Mouse (Mus musculus) heart, postnatal 10 days (tissue): ENCODE results near the gene Zbtb20. TPM values are rescaled to one million over a fixed set of nuclear protein-coding genes. Genes with fewer than 3 reads are reported as not detected.

Experiments
- DNase-seq, 2 experiments: peaks; one replicate each; pipeline ENCODE4 v3.0.0; 2021
- intact Hi-C: fragments of 180-260 bp; cut with DNase I; formaldehyde crosslinking; loops from one replicate; pipeline ENCODE4 v1.15.1; 2025
- total RNA-seq, 2 experiments: library from RNA; stranded (reverse); gene quantifications; 2 replicates each; pipeline ENCODE4 v1.2.3; 2021

Gene Zbtb20
- total RNA-seq, 2 experiments from 2014 or later = 149 to 160 TPM

DNA sequence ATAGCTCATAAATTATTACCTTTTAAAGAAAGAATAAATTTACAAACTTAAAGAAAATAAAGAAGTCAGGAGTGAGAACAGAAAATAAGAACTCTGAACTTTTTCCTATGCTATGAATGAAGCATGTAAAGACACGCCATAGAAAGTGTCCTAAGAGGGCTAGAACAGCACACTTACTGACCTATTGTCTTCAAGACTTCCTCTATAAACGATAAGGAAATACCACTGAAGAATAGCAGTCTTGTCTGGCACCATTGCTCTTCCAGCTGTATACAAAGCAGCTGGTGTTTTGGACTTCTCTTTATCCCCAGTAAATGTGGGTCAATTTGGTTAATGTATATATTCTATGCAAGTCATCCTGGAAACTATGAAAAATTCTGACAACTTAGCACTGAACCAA lies 544.2 kb downstream of the Zbtb20 start:
- DNase-seq = no peak
- intact Hi-C loops = no loop called here

DNA sequence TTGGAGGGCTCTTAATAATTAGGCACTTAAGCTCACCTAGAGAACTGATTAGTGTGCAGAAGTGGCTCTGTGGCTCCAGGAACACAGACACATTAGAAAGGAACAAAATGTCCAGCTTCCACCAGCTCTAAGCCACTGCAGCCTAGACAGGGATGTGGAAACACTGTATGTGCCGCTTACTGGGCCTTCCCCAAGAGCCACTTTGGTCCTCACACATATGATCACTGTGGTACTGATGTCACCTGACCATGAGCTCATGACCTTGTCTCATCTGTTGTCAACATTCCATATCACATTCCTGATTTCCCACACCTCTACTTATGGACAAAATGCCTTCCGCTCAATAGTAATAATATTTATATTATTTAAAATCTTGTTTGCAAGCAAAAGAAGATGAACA lies 553.3 kb downstream of the Zbtb20 start:
- intact Hi-C loops = no loop called here

DNA sequence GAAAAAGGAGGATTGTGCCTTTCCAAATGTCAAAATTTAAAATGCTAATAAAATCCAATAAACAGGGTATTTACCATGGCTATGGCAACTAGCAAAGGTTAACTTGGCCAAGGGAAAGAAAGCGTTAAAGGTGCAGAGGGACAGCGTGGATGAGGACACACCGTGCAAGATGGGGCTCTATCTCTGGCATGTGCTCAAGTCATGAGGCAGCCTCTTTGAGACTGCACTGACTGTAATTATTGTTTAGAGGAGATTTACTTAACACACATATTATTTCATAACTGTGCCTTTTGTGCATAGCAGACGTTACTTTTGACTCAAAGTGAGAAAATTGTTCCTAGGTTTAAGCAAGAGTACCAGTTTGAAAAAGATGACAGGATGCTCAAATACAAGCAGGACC lies 554.3 kb downstream of the Zbtb20 start:
- DNase-seq = no peak

More for the DNA sequence above, 553.3 kb downstream of the Zbtb20 start:
- no peak for DNase-seq

DNA sequence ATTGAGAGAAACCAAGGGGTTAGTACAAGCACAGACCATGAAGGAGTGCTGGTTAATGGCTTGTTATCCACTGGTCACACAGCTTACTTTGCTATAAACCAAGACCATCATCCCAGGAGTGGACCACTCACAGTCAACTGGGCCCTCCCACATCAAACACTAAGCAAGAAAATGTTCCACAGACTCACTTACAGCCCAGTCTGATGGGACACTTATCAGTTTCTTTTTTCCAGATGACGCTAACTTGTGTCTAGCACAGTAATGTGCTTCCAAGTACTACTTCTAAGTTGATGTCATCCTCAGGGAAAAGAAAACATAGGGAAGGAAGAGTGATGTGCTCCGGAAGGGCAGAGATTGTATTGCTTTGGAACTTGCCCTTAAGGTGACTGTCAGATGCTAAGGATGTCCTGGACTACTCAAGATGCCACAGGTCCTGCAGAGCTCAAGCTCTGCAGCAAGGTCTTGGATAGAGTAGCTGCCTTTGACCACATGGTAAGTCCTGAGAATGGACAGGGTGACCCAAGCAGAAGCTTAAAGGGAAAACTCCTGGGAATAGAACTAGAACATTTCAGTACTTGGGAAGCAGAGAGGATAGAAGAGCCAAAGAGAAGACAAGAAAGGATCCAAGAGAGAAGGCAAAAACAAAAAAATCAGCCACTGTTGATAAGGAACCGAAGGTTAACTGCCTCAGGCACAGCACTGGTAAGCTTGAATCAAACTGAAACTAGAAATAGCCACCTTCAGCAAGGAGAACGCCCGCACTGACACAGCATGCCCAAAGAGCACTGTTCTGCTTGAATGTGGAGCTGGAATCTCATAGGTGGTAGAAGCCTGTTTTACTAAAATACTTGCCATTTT lies 556.1 kb downstream of the Zbtb20 start:
- peak; percentile 18 to 32 for DNase-seq
- intact Hi-C loops = no loop called here

More for the DNA sequence above, 554.3 kb downstream of the Zbtb20 start:
- intact Hi-C loops = no loop called here

DNA sequence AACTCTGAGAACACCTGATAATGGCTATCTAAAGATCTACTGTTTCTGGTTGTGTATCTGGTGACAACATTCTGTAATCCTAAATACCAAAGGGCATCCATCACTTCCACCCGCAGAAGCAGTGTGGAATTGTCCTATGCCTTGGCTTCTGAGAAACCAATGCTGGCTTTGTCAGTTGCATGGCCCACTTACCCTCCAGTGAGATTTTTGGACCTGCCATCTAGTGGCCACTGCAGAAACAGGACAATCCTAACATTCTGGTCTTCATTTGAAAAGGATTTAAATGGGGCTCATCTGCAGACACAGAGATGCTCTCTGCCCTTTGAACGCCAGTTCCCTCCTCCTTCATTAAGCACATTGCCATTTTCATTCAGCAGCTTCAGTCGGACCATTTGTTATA lies 559.3 kb downstream of the Zbtb20 start:
- DNase-seq = peak; percentile 39 to 41
- intact Hi-C loops = no loop called here

DNA sequence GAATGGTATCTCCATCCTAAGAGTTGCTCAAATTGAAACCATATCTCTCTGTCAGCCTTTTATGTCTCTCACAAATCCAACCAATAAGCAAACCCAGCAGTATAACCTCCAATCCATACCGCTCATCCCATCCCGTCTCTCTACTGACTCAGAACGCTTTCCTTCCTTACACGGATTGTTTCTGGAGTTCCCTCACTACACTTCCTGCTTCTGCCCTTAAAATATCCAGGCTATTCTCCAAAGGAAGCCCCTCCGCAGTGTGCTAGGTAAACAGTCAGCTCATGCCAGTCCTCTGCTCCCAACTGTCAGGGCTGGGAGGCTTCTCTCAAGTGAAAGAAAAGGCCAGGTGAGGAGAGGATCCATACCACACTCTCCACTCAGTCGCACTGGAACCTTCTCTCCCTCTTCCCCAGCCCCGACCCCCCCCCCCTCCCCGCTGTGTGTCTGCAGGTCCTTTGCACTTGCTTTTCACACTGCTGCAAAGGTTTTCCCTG lies 563.2 kb downstream of the Zbtb20 start:
- intact Hi-C loops = no loop called here
- no peak for DNase-seq

DNA sequence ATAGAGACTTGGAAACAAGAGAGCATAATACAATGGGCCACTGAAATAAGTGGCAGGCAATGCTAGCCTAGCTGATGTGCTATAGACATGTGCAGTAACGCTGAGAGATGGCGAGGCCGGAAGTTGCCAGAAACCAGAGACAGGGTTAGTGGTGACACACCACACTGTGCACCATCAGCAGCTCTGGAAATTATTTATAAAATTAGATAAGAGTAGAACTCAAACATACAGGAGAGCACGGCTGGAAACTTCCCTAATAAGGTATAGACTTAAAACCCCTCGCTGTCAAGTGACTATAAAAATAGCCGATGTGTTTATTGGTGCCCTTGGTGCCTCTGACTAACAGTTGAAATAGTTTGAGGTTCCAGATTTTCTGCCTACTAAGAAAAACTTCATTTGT lies 565.7 kb downstream of the Zbtb20 start:
- no peak for DNase-seq
- intact Hi-C loops = no loop called here

DNA sequence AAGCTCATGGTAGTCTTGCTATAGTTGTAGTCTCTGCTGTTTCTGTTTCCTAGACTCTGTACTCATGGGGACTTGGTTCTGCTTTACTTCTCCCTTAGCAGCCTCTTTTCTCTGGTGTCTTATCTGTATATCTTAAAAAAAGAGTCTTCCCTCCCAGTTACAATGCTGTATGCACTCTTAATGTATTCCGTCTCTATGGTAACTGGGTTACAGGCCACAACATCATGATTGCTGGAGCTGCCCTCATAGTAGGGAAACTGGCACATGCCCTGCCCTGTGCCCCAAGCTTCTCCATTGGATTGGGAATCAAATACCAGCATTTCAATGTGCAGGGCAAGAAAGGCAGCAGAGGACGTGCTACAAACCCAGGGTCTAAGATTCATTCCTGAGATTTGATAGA lies 567.4 kb downstream of the Zbtb20 start:
- DNase-seq = no peak
- intact Hi-C loops = no loop called here

DNA sequence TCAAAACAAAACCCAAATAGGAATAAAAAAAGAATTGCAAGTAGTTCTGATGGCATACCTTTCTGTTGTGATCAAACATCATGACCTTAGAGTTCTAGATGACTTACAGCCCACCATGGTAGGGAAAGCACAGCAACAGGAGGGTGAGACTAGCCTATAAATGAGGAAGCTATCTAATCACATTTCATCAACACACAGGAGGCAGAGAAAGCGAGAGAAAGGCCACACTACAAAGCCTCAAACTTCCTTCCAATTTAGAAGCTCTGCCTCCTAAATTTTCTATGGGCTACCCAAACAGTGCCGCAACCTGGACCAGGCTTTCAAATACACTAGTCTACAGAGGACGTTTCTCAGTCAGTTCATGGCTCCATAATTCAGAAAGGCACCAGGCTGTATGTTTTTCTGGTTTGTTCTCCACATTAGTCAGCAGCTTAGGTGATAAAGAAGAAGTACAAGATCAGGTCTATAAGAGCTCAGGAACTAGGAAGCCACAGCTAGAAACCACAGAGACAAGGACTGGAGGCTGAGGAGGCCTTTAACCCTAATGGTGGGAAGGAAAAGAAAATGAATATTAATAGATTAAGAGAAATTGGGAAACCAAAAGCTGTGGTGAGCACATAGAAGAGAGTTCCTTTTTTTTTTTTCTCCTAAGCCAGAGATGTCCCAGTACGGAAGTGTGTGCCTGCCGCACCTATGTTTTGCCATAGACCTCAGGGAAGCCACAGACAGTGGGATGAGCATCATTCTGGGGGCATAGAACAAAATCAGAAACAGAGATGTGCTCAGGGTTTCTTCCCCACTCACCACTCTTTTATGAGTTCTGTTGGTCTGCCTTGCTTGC lies 572.7 kb downstream of the Zbtb20 start:
- intact Hi-C loops = no loop called here
- DNase-seq = no peak

DNA sequence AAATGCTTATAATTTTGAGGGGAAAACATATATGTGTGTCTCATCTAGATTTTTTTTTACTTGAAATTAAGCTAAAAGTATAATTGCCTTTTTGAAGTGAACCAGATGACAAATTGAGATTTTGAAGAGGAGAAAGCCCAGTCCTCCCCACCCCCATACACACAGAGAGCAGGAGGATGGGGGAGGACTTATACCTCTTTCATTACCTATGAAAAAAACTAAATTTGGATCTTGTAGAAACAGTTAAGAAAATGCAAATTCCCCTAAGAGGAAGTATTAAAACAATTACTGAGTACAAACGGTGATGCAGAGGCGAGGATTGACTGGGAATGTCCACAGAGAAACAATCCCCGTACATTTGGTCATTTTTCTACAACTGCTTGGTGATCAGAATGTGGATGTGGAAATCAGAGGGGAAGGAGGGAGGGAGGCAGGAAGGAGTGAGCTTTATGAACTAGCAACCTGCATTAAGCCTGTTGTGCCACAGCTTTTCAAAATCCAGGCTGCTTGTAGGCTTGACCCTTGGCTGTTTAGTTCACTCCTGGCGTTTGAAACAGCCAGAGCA lies 578.8 kb downstream of the Zbtb20 start:
- intact Hi-C loops = no loop called here
- DNase-seq = no peak

DNA sequence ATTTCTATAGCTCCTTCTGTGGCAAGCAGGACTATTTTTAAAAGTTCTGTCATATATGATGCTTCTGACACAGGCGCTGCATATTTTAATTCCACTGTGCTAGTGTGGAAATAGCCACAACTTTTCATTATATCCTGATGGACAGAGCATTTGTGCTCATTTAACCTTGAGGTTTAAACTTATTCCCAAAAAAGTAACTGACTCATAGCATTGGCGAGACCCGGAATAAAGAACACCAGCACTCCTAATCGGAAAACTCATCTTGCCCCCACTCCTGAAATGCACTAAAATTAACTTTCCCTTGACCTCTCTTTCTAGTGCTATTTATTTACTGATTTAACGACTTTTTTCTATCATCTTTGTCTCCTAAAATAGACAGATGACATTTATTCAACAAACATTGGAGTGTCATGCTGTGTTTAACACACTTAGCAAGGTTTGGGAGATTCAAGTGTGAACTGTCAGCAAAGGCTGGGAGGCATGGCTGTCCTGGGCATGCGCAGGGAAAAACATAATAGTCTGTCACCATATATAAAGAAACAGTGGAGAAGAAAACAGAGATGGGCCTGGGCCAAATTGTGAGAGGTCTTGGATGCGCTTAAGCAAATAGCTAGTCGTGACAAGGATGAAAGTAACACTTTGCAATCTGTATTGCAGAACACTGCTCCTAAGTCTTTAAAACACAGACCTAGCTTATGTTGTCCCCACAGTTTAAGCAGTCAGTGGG lies 580.9 kb downstream of the Zbtb20 start:
- peak in 1 of 2 experiments; percentile 33 for DNase-seq
- intact Hi-C loops = no loop called here

DNA sequence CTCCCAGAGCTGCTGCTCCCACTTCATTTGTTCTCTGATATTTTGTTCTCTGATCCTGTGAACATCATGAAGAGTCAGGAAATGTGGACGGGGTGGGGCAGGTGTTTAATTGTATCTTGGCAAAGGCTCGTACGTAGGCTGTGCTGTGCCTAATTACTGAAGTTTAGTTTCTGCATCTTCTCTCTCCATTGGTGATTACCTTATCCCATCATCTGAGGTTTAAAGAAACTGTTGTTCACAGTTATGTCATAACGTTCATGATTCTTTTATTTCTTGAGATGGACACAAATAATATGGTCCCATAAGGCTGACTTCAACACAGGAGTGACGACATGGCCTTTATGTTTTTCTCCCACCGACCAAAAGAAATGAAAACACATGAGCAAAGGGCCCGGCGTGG lies 582.1 kb downstream of the Zbtb20 start:
- no peak for DNase-seq
- intact Hi-C loops = no loop called here

DNA sequence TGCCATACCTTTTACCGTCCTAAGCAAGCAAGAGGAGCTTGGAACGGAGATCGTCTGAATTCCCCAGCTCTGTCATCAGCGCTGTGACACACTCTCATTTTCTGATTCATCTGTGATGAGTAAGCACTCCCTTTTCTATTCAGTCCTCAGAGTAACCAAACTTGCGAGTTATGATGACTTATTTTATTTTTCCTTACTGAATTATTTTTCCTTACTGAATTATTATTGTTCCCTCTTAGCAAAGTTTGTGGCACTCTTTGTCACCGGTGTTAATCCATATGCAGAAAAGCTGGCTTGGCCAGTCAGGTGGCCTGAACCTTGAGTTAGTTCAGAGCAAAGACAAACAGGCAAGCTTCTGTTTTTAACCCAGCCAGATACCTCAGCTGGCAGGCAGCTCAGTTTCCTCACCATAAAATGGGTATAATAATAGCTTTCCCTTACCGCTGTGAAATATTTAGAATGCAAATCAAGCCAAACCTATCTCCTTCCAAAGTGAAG lies 583.1 kb downstream of the Zbtb20 start:
- intact Hi-C loops = no loop called here
- DNase-seq = no peak

DNA sequence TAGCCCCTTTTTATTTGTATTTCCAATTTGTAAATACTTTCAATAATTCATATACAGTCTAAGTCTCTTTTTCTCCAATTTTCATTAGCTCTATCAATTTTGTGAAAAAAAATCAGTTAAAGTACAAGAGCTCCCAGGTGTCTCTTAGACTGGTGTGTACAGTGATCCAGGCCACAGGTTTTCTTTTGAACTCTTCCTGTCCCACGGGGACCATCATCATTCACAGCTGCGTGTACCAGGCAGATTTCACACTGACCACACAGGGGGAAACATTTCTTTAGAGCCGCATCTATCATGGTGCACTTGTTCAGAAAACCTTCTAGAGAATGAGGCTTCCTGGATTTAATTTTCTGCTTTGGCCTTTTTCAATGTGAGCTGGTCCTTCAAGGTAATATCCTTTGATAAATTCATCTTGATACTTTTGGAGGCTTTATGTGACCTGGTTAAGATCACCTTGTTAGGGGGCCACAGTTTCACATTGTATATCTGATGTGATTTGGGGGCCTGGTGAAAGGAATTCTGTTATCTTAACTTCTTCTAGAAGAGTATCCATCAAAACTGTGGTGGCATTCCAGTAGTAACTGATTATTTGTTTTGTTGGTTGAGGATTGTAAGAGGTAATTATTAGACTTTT lies 586.2 kb downstream of the Zbtb20 start:
- intact Hi-C loops = loop anchor here (5.0 kb wide), 1 partner anchor 40 kb away; no protein-coding TSS in a partner anchor
- no peak for DNase-seq

DNA sequence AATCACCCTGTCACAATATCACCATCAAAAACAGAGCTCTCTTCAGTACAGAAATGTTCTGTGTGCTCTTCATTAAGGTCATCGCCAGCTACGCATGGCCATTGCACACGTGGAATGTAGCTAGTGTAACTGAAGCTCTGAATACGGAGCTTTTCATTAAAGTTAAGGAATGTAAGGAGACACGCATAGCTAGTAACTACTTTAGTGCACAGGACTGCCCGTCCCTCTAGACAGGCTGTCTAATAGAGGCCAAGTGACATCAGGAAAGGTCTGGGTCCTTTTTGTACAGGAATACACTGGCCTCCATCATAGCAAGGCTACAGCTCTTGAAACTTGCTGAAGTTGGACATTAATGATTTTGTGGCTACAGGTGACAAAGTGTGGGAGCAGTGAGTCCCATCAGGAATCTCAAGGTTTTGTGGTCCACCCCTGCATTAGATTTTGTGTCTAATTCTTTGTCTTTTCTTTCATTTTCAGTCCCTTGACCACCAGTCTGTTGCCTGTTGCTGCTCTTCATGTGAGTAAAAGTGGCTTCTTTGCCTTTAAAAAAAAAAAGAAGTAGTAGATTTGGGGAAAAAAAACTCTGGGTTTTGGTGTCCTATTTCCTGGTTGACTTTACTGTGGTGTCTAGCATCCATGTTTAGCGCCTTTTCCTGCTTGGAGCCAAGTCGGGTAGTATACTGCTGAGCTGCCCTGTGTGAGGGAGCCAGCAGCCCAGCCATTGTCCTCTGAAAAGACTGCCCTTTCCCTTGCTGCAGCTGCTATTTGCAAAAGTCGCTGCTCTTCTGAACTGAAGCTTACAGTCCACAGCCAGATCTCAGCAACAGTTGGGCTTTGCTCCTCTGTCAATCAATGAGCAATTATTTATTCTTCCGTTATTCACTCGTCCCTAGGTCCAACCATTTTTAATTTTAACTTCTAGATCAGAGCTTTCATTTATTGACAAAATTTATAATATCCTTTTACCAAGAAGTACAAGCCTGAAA lies 587.1 kb downstream of the Zbtb20 start:
- peak; percentile 53 to 65 for DNase-seq
- intact Hi-C loops = loop anchor here (5.0 kb wide), 1 partner anchor 40 kb away; no protein-coding TSS in a partner anchor

DNA sequence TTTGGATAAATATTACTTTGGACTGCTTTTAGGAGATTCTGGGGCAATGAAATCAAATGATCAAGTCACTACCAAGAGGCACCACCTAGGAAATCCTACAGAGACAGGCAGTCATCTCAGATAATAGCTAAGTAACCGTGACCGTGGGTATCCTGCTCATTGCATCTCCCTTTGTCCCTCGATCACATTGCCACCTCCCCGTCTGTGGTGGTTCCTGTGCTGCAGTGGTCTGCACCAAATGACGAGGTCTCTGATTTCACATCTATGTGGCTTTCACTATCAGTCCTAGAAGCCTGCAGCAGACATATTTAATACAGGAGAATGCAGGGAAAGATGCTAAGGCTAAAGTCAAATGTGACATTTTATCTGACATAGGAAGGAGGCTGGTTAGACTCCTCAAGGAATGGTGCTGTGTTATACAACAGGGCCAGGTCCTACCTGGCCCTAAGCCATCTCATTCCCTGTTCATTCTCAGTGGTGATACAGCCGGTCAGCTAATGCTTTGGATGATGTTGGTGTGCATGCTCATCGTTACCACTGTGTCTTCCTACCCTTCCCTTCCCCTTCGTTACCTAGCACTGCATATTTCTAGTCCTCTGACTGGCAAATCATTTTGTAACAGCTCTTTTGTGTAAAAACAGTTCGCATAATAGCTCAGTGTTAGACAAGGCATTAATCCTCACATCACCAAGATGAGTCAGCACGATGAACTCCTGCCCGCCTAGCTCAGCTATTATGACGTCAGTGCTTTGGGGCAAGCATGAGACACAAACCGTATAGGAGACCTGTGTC lies 588.2 kb downstream of the Zbtb20 start:
- intact Hi-C loops = loop anchor here (5.0 kb wide), 1 partner anchor 38 kb away; no protein-coding TSS in a partner anchor
- DNase-seq = peak; percentile 52 to 62

DNA sequence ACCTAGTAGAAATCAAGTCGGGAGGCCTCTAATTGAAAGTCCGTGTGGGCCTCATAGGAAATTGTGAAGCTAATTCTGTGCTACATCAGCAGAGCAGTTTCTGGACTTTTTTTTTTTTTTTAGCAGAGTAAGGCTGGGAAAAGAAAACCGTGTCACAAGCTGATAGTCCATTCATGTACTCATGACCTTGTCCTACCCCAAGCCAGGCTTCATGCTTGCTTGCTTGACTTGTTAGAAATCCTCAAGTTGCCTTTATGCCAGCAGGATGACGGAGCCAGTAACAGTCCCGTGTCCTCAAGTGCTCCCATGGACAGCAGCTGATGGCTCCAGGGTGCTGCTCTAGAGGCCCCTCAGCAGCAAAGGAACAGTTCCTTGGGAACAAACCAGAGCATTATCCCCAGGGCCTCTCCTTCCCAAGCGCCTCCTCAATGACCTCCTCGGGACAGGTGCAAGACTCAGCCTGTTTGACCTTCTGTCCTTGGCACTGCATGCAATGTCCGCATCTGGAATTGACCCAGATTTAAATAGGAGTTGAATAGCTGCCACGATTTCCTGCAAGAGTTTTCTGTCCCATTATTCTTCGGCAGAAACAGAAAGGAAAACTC lies 588.9 kb downstream of the Zbtb20 start:
- peak; percentile 84 to 87 for DNase-seq
- intact Hi-C loops = loop anchor here (5.0 kb wide), 2 partner anchors 38 to 108 kb away; no protein-coding TSS in a partner anchor
